In the genomic region with DNA sequence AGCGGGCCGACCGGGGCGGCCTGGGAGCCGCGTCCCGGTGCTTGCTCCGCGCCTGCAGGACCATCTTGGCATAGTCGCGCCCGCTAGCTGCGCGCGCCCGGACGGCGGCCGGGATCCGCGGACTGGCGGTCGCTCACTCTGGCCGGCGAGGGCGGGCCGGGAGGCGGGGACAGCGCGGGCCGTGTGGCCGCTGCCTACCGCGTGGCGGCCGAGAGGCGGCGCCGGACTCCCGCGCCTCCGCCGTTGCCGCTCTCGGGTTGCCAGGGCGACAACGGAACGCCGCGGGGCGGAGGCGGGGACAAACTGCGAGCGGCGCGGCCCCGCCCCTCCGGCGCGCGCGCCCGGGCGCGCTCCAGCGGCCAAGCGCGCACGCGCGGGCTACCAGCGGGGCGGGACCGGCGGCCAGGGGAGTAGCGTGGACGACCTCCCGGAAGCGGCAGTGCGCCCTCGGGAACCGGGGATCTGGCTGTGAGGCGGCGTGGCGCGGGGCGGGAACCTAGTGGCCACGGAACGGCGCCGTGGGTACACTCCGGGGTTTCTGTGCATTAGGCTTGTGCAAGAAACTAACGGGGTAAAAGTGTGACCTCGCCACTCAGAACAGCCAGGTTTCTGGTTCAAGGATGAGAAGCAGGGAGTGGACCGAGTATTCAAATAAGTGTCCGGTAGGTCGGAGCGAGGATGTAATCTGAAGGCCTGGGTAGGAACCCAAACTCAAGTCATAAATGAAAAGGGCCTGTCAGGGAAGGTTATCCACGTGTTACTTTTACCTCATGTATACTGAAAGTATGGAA, we compare ENCODE assay signal across 8 mouse cellular contexts. TPM values are rescaled to one million over a fixed set of nuclear protein-coding genes. Genes with fewer than 3 reads are reported as not detected.
DNase-seq lines count a peak whose midpoint lies in the region; ATAC-seq lines count a peak whose summit lies in the region.

A gene (minus strand): TSS at position 74 of the 791 bp plus-strand sequence.

- H3K4me2 ChIP-seq in intestine, embryonic 15.5 days (replicated peaks): peak within 1 kb of the TSS; percentile 62

- no peaks in the 10 kb centered on the region for H3K9me3 ChIP-seq in intestine, embryonic 15.5 days

- DNase-seq in adrenal gland, adult 8-10 months: peak; percentile 90
- DNase-seq in embryo, embryonic 11.5 days (ENCODE audit: low read depth, low spot score): peak; percentile 88
- peak; percentile 90 to 93 for DNase-seq in gastrocnemius, postnatal 36 days
- DNase-seq in left cerebral cortex, postnatal 14 days (ENCODE audit: low spot score in 2 of 2): peak; percentile 89 to 91
- DNase-seq in right cerebral cortex, postnatal 14 days: peak; percentile 90
- DNase-seq in urinary bladder, postnatal 25 days (ENCODE audit: low spot score): peak; percentile 93

- peak within 1 kb of the TSS; percentile 84 for H3K9ac ChIP-seq in intestine, embryonic 15.5 days

- intact Hi-C loops in gastrocnemius, postnatal 36 days (cut with DNase I): no loop called here
- intact Hi-C loops in left cerebral cortex, postnatal 14 days (cut with DNase I): loop anchor here (5.0 to 10.0 kb wide), 2 partner anchors 278 to 921 kb away; no protein-coding TSS in a partner anchor

- H3K27ac ChIP-seq in intestine, embryonic 15.5 days: peak within 1 kb of the TSS; percentile 92

- no peaks in the 10 kb centered on the region for H3K36me3 ChIP-seq in intestine, embryonic 15.5 days

- ATAC-seq in intestine, embryonic 15.5 days: peak; percentile 98
- ATAC-seq in megakaryocyte-erythroid progenitor cell, adult 5-6 weeks (replicated peaks; ENCODE audit: low FRiP score, low TSS enrichment, poor library complexity, severe bottlenecking): peak; percentile 76

- under 1% methylated on average over 85 of the region's 99 CpGs for WGBS in intestine, embryonic 15.5 days

- no peaks in the 10 kb centered on the region for H3K27me3 ChIP-seq in intestine, embryonic 15.5 days (replicated peaks)

- 0 out of 2 replicates have a peak, but pooled peaks cover 4% of the 10 kb centered on the region for H3K4me1 ChIP-seq in intestine, embryonic 15.5 days (replicated peaks)

- peak within 1 kb of the TSS; percentile 75 for H3K4me3 ChIP-seq in intestine, embryonic 15.5 days (replicated peaks)

RNA-seq across cellular contexts. Expression of the gene that starts here (rescaled TPM):
- 10 to 100 TPM; 28.2 to 71.4 (median 44.5) TPM for total RNA-seq in adrenal gland, adult 8-10 months (2022)
- total RNA-seq in gastrocnemius, postnatal 36 days (2021): 1 to 10 TPM; 4.3 to 4.9 TPM
- 10.4 and 11.3 TPM in 2 replicates for polyA plus RNA-seq in intestine, embryonic 15.5 days (2015; fragmentation: Nextera tagmentation; extraction: Ambion mirVana)
- total RNA-seq in left cerebral cortex, postnatal 14 days (2021): 10 to 100 TPM; 57.3 to 59.5 TPM
- 61.1 and 75.0 TPM in 2 replicates for total RNA-seq in megakaryocyte-erythroid progenitor cell, adult 5-6 weeks (2014; fragmentation: Nextera tagmentation)
- total RNA-seq in megakaryocyte-erythroid progenitor cell, adult 5-6 weeks (2017): 98.1 and 106 TPM in 2 replicates

Comparison
In these comparisons a context has a peak if more than half of its experiments do, and no peak if none do; other contexts are left out.
1. Peak in every context shown above with its lines: DNase-seq, ATAC-seq, H3K4me3 ChIP-seq and H3K27ac ChIP-seq.
2. RNA of the gene that starts here (total RNA-seq): 61.1 to 106 TPM in megakaryocyte-erythroid progenitor cell, adult 5-6 weeks, 57.3 to 59.5 TPM in left cerebral cortex, postnatal 14 days and 28.2 to 71.4 TPM in adrenal gland, adult 8-10 months; 4.3 to 4.9 TPM in gastrocnemius, postnatal 36 days; every median in the first group is over 4 times any median in the second.